Mouse (Mus musculus): ENCODE measurements at regions not wholly inside any gene's neighbourhood (a gene's known extent, or its start where the extent isn't known, plus 50 kb on each side); places are given as distances from the start of the nearest gene placed in this dataset.

DNA sequence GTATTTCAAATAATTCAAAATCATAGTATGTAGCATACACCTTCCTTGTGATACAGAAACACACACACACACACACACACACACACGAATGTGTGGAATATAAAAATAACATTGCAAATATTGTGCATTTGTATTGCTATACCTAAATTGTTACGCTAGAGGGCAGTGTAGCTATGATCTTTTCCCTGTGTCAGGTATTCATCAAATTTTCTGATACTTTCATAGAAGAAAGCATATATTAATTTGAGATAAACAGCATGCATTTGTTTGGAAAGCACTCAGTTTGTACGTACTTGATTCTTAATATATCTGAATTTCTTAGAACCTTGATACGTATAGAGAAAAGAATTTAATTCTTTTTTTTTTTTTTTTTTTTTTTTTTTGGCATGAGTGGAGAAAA is 1700.9 kb upstream of the Sel1l start:
- Histone ChIP-seq H3K9ac (replicated peaks; ENCODE audit: low read depth, low read length) (no peak overlapping the region), H3K4me1 (replicated peaks; ENCODE audit: control insufficient read depth, insufficient read depth, low read length) (no peaks in the 10 kb centered on the region), H3K4me2 (ENCODE audit: low read length) (no peak overlapping the region), H3K4me3 (replicated peaks; ENCODE audit: low read length) (no peak overlapping the region), H3K27ac (ENCODE audit: low read length) (no peak overlapping the region), H3K9me3 (ENCODE audit: control insufficient read depth, low read length) (no peaks in the 10 kb centered on the region), H3K36me3 (ENCODE audit: control insufficient read depth, insufficient read depth) (no peaks in the 10 kb centered on the region), H3K27me3 (replicated peaks; ENCODE audit: control insufficient read depth, insufficient read depth, low read length) (no peaks in the 10 kb centered on the region)
- ATAC-seq = no peak
- 15% methylated on average over 4 of the region's 4 CpGs for WGBS

DNA sequence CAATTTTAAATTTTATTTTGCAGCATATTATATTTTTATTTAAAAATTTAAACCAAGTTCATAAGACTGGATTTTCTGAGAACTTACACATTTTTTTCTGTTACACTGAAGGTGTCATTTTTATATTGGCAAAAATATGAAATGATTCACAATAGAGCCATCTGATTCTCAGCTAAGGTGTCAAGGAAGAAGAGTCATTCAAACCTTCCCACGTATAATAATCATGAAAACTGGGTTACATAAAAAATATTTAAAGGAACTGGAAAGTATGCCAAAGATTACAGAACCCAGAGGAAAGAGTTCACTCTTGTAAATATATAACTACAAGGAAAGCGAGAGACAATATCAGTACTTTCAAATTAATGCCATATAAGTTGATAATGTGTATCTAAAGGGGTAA is 1674.5 kb upstream of the Sel1l start:
- Histone ChIP-seq H3K27ac (ENCODE audit: low read length) (no peak overlapping the region), H3K27me3 (replicated peaks; ENCODE audit: control insufficient read depth, insufficient read depth, low read length) (no peaks in the 10 kb centered on the region), H3K4me3 (replicated peaks; ENCODE audit: low read length) (no peak overlapping the region), H3K4me1 (replicated peaks; ENCODE audit: control insufficient read depth, insufficient read depth, low read length) (no peaks in the 10 kb centered on the region), H3K9ac (replicated peaks; ENCODE audit: low read depth, low read length) (no peak overlapping the region), H3K36me3 (ENCODE audit: control insufficient read depth, insufficient read depth) (no peaks in the 10 kb centered on the region), H3K4me2 (ENCODE audit: low read length) (no peak overlapping the region), H3K9me3 (ENCODE audit: control insufficient read depth, low read length) (no peaks in the 10 kb centered on the region)
- 75% methylated on average over 2 of the region's 2 CpGs for WGBS
- ATAC-seq = no peak

DNA sequence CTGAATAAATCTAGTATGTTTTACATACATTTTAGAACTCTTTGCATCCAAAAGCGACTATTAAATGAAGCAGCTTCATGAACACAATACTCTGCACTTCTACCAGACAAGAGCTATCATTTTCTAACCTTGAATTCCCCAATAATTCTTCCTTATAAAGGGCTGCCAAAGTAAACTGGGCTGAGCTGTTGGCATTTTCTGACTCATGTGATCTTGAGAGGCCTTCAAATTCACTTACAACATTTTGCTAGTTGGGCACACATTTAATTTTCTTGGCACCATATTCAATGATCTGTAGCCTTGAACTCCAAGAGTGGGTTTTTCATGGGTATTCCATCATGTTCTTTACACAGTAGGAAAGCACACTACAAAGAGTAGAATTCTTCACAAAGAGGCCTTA is 1637.4 kb upstream of the Sel1l start:
- 62% methylated on average over 1 of the region's 1 CpGs for WGBS
- no peak overlapping the region for H3K27ac ChIP-seq (ENCODE audit: low read length)
- no peaks in the 10 kb centered on the region for H3K9me3 ChIP-seq (ENCODE audit: control insufficient read depth, low read length)
- H3K4me2 ChIP-seq (ENCODE audit: low read length) = no peak overlapping the region
- H3K4me3 ChIP-seq (replicated peaks; ENCODE audit: low read length) = no peak overlapping the region
- H3K9ac ChIP-seq (replicated peaks; ENCODE audit: low read depth, low read length) = no peak overlapping the region
- H3K36me3 ChIP-seq (ENCODE audit: control insufficient read depth, insufficient read depth) = no peaks in the 10 kb centered on the region
- no peaks in the 10 kb centered on the region for H3K27me3 ChIP-seq (replicated peaks; ENCODE audit: control insufficient read depth, insufficient read depth, low read length)
- no peaks in the 10 kb centered on the region for H3K4me1 ChIP-seq (replicated peaks; ENCODE audit: control insufficient read depth, insufficient read depth, low read length)
- ATAC-seq = no peak

DNA sequence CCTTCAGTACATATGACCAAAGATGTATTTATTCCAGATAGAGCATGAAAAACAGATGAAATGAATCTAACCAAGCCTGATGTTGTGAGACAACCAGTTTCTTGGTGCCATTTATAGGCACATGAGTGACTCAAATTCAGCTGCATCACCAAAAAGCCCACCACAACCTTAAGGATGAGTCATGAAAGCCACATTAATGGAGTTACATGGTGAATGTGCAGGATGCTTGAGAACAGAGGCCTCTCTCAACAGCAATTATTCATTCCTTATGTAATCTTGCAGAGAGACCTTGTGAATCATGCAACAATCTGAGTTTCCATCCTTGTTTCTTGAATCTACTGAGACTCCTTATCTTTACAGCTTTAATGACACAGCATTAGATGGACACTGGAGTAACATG is 1613.1 kb upstream of the Sel1l start:
- no peak for ATAC-seq
- Histone ChIP-seq H3K27me3 (replicated peaks; ENCODE audit: control insufficient read depth, insufficient read depth, low read length) (no peaks in the 10 kb centered on the region), H3K4me1 (replicated peaks; ENCODE audit: control insufficient read depth, insufficient read depth, low read length) (no peaks in the 10 kb centered on the region), H3K36me3 (ENCODE audit: control insufficient read depth, insufficient read depth) (no peaks in the 10 kb centered on the region), H3K27ac (ENCODE audit: low read length) (no peak overlapping the region), H3K9ac (replicated peaks; ENCODE audit: low read depth, low read length) (no peak overlapping the region), H3K4me3 (replicated peaks; ENCODE audit: low read length) (no peak overlapping the region), H3K4me2 (ENCODE audit: low read length) (no peak overlapping the region), H3K9me3 (ENCODE audit: control insufficient read depth, low read length) (no peaks in the 10 kb centered on the region)

DNA sequence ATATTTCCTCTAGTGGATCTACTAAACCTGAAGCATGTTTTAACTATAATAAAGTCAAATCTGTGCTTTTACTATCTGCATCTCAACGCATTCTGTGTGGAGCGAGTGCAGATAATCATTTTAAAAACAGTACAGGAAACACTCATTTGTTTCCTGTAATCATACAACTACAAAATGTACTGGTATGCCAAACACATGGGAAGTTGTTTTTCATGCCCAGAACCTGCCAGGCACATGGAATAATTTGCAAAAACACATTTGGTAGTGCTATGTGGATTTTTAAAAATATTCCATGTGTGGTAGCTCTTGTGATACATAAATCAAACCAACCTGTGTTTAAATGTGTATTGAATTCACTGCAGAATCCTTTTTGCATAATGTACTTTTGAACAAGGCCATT is 1600.5 kb upstream of the Sel1l start:
- no peaks in the 10 kb centered on the region for H3K27me3 ChIP-seq (replicated peaks; ENCODE audit: control insufficient read depth, insufficient read depth, low read length)
- no peaks in the 10 kb centered on the region for H3K4me1 ChIP-seq (replicated peaks; ENCODE audit: control insufficient read depth, insufficient read depth, low read length)
- H3K4me3 ChIP-seq (replicated peaks; ENCODE audit: low read length) = no peak overlapping the region
- no peak overlapping the region for H3K27ac ChIP-seq (ENCODE audit: low read length)
- WGBS = 72% methylated on average over 2 of the region's 2 CpGs
- no peaks in the 10 kb centered on the region for H3K36me3 ChIP-seq (ENCODE audit: control insufficient read depth, insufficient read depth)
- H3K9me3 ChIP-seq (ENCODE audit: control insufficient read depth, low read length) = no peaks in the 10 kb centered on the region
- H3K4me2 ChIP-seq (ENCODE audit: low read length) = no peak overlapping the region
- no peak overlapping the region for H3K9ac ChIP-seq (replicated peaks; ENCODE audit: low read depth, low read length)
- no peak for ATAC-seq

DNA sequence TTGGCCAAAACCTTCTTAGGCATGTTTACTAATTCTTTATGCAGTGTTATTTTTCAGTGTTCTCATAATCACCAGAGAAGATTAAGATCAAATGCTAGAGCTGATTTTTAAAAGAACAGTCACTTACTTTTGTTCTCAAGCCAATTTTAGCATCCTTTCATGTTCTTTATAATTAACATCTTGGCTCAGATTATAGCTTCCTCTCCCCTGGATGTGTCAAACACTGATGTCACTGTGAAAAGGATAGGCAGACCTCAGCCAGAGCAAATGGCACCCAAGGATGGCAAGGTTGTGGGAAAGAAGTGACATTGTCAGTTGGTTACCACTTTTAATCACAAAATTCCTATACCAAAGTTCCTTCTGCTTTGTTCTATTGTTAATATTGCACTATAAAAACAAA is 1580.3 kb upstream of the Sel1l start:
- peak; percentile 86 for ATAC-seq
- H3K27me3 ChIP-seq (replicated peaks; ENCODE audit: control insufficient read depth, insufficient read depth, low read length) = no peaks in the 10 kb centered on the region
- H3K27ac ChIP-seq (ENCODE audit: low read length) = no peak overlapping the region
- no peaks in the 10 kb centered on the region for H3K36me3 ChIP-seq (ENCODE audit: control insufficient read depth, insufficient read depth)
- H3K4me3 ChIP-seq (replicated peaks; ENCODE audit: low read length) = no peak overlapping the region
- no peak overlapping the region for H3K9ac ChIP-seq (replicated peaks; ENCODE audit: low read depth, low read length)
- no peak overlapping the region for H3K4me2 ChIP-seq (ENCODE audit: low read length)
- H3K4me1 ChIP-seq (replicated peaks; ENCODE audit: control insufficient read depth, insufficient read depth, low read length) = peaks cover 5% of the 10 kb centered on the region; the same call in 1 of the 2 replicates
- H3K9me3 ChIP-seq (ENCODE audit: control insufficient read depth, low read length) = no peaks in the 10 kb centered on the region

DNA sequence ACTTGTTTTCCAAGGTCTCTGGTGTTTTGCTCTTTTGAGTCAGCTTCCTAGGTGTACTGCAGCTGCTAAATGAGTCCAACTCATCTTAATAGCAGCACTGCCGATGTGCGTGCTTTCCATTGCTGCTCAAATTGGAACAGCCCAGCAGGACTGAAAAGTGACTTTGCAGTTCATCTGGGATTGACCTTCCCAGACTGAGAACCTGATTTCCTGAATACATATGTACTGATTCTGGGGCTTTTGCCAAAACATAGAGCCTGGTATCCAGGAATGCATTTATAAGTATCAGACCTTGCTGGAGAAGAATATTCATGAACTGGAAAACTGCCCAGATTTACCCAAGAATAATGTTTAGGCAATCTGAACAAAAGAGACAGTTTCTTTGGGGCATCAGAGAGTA is 1579.0 kb upstream of the Sel1l start:
- WGBS = 34% methylated on average over 2 of the region's 2 CpGs
- ATAC-seq = peak; percentile 54; the same call in 1 of the 2 replicates
- no peaks in the 10 kb centered on the region for H3K9me3 ChIP-seq (ENCODE audit: control insufficient read depth, low read length)
- no peaks in the 10 kb centered on the region for H3K36me3 ChIP-seq (ENCODE audit: control insufficient read depth, insufficient read depth)
- no peak overlapping the region for H3K4me2 ChIP-seq (ENCODE audit: low read length)
- peak overlapping the region; percentile 50; the same call in 1 of the 2 replicates for H3K27ac ChIP-seq (ENCODE audit: low read length)
- no peak overlapping the region for H3K4me3 ChIP-seq (replicated peaks; ENCODE audit: low read length)
- H3K4me1 ChIP-seq (replicated peaks; ENCODE audit: control insufficient read depth, insufficient read depth, low read length) = peaks cover 5% of the 10 kb centered on the region; the same call in 1 of the 2 replicates
- H3K27me3 ChIP-seq (replicated peaks; ENCODE audit: control insufficient read depth, insufficient read depth, low read length) = no peaks in the 10 kb centered on the region
- H3K9ac ChIP-seq (replicated peaks; ENCODE audit: low read depth, low read length) = no peak overlapping the region

DNA sequence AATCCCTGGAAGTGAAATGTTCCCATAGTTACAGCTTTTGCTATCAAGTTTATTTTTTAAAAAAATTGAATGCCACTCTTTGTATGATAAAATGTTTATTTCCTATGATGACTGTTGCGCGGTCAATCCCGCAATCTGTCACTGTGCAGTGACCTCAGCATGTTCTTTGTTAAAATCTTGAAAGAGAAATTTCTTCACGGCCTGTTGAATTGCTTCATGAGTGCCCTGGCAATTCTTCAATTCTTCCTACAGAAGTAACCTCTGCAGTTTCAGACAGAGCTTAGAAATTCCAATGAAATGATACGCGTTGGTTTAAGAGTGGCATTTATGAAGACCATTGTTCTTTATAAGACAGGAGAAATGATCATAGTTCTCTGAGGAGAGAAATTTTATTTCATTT is 1567.4 kb upstream of the Sel1l start:
- H3K9me3 ChIP-seq (ENCODE audit: control insufficient read depth, low read length) = no peaks in the 10 kb centered on the region
- no peak overlapping the region for H3K9ac ChIP-seq (replicated peaks; ENCODE audit: low read depth, low read length)
- no peak for ATAC-seq
- 29% methylated on average over 6 of the region's 6 CpGs for WGBS
- H3K36me3 ChIP-seq (ENCODE audit: control insufficient read depth, insufficient read depth) = no peaks in the 10 kb centered on the region
- no peak overlapping the region for H3K4me2 ChIP-seq (ENCODE audit: low read length)
- H3K27me3 ChIP-seq (replicated peaks; ENCODE audit: control insufficient read depth, insufficient read depth, low read length) = no peaks in the 10 kb centered on the region
- H3K4me3 ChIP-seq (replicated peaks; ENCODE audit: low read length) = no peak overlapping the region
- H3K27ac ChIP-seq (ENCODE audit: low read length) = no peak overlapping the region
- peaks cover 7% of the 10 kb centered on the region; the same call in 1 of the 2 replicates for H3K4me1 ChIP-seq (replicated peaks; ENCODE audit: control insufficient read depth, insufficient read depth, low read length)

DNA sequence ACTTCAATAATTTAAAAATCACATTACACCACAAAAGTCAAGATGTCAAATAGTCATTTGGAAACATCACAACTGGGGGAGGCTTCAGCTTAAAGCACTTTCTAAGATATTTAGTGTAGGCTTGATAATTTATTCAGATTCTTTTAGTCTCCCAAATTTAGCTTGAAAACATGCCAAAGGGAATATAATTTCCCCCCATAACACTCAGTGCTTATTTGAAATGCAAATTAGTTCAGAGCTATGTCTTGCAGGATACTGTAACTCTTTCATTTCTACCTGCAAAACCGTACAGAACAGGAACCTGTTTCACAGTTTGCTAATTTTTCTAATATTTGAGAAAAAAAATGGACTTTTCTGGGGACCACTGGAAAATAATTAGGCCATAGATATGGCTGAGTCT is 1566.8 kb upstream of the Sel1l start:
- no peak overlapping the region for H3K9ac ChIP-seq (replicated peaks; ENCODE audit: low read depth, low read length)
- H3K4me1 ChIP-seq (replicated peaks; ENCODE audit: control insufficient read depth, insufficient read depth, low read length) = peaks cover 7% of the 10 kb centered on the region; the same call in 1 of the 2 replicates
- H3K36me3 ChIP-seq (ENCODE audit: control insufficient read depth, insufficient read depth) = no peaks in the 10 kb centered on the region
- 0 out of 2 replicates have a peak overlapping the region, but pooled peaks have one; percentile 4 for H3K27ac ChIP-seq (ENCODE audit: low read length)
- WGBS = 18% methylated on average over 1 of the region's 1 CpGs
- H3K27me3 ChIP-seq (replicated peaks; ENCODE audit: control insufficient read depth, insufficient read depth, low read length) = no peaks in the 10 kb centered on the region
- H3K4me3 ChIP-seq (replicated peaks; ENCODE audit: low read length) = no peak overlapping the region
- no peaks in the 10 kb centered on the region for H3K9me3 ChIP-seq (ENCODE audit: control insufficient read depth, low read length)
- H3K4me2 ChIP-seq (ENCODE audit: low read length) = no peak overlapping the region
- peak; percentile 80 for ATAC-seq

DNA sequence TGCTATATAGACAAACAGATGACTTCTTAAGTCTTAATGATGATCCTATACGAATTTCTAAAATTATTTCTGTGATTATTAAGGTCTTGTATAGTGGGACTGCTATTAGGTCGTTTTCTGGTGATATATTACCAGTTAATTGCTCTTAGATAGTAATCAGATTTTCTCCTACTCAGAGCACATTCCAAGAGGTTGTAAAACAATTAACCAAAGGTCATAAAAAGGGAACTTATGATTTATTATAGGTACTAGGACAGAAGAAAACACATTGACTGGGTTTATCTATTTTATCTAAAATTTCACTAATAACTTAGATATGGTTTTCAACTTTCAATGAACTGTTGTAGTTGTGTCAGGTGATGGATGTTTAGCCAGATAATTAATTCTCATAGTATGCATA is 1536.6 kb upstream of the Sel1l start:
- WGBS = 41% methylated on average over 2 of the region's 2 CpGs

More for the DNA sequence above, 1536.6 kb upstream of the Sel1l start:
- Histone ChIP-seq H3K27me3 (replicated peaks; ENCODE audit: control insufficient read depth, insufficient read depth, low read length) (no peaks in the 10 kb centered on the region), H3K4me1 (replicated peaks; ENCODE audit: control insufficient read depth, insufficient read depth, low read length) (no peaks in the 10 kb centered on the region), H3K27ac (ENCODE audit: low read length) (no peak overlapping the region), H3K9me3 (ENCODE audit: control insufficient read depth, low read length) (no peaks in the 10 kb centered on the region), H3K36me3 (ENCODE audit: control insufficient read depth, insufficient read depth) (no peaks in the 10 kb centered on the region), H3K4me3 (replicated peaks; ENCODE audit: low read length) (no peak overlapping the region), H3K9ac (replicated peaks; ENCODE audit: low read depth, low read length) (no peak overlapping the region), H3K4me2 (ENCODE audit: low read length) (no peak overlapping the region)
- no peak for ATAC-seq
